Mouse (Mus musculus): Measurements from ENCODE around the gene Etv5.
A peak's percentile ranks its signal among the peaks of the same experiment; 100 is the strongest.

Etv5 gene

GRCm38 (mm10) chr16:22439499-22440177 is at the start of gene Etv5:
Gene Etv5, minus strand, starts transcription at chr16:22439719.
- DNase-seq (ENCODE audit: low spot score) = peak; percentile 99

- no peak for DNase-seq (ENCODE audit: low spot score)
These were observed 44.4 kb upstream of the Etv5 start for GRCm38 (mm10) chr16:22483900-22484299.

GRCm38 (mm10) chr16:22479322-22479721 is 39.8 kb upstream of the Etv5 start:
- no peak for DNase-seq (ENCODE audit: low spot score)

- no peak for DNase-seq (ENCODE audit: low spot score)
These were observed 32.2 kb upstream of the Etv5 start for GRCm38 (mm10) chr16:22471728-22472127.

- DNase-seq (ENCODE audit: low spot score) = no peak
These were observed 29.9 kb upstream of the Etv5 start for GRCm38 (mm10) chr16:22469385-22469784.

GRCm38 (mm10) chr16:22467111-22467510 is 27.6 kb upstream of the Etv5 start:
- DNase-seq (ENCODE audit: low spot score) = no peak

GRCm38 (mm10) chr16:22466381-22466780 is 26.9 kb upstream of the Etv5 start:
- no peak for DNase-seq (ENCODE audit: low spot score)

- DNase-seq (ENCODE audit: low spot score) = no peak
These were observed 22.7 kb upstream of the Etv5 start for GRCm38 (mm10) chr16:22462220-22462619.

- DNase-seq (ENCODE audit: low spot score) = no peak
These were observed 22.2 kb upstream of the Etv5 start for GRCm38 (mm10) chr16:22461728-22462127.

GRCm38 (mm10) chr16:22460960-22461359 is 21.4 kb upstream of the Etv5 start:
- no peak for DNase-seq (ENCODE audit: low spot score)

- no peak for DNase-seq (ENCODE audit: low spot score)
These were observed 12.6 kb upstream of the Etv5 start for GRCm38 (mm10) chr16:22452082-22452481.

GRCm38 (mm10) chr16:22448093-22448492 is 8.6 kb upstream of the Etv5 start:
- DNase-seq (ENCODE audit: low spot score) = no peak

GRCm38 (mm10) chr16:22444786-22445185 is 5.3 kb upstream of the Etv5 start:
- DNase-seq (ENCODE audit: low spot score) = no peak

GRCm38 (mm10) chr16:22442202-22442601 is 2.7 kb upstream of the Etv5 start:
- DNase-seq (ENCODE audit: low spot score) = no peak

GRCm38 (mm10) chr16:22441317-22441716 is 1.8 kb upstream of the Etv5 start:
- no peak for DNase-seq (ENCODE audit: low spot score)

- DNase-seq (ENCODE audit: low spot score) = no peak
These were observed 750 bp upstream of the Etv5 start for GRCm38 (mm10) chr16:22440269-22440668.

- peak; percentile 66 for DNase-seq (ENCODE audit: low spot score)
These were observed 812 bp downstream of the Etv5 start for GRCm38 (mm10) chr16:22438441-22439373.

- no peak for DNase-seq (ENCODE audit: low spot score)
These were observed 3.4 kb downstream of the Etv5 start for GRCm38 (mm10) chr16:22436106-22436505.

- DNase-seq (ENCODE audit: low spot score) = no peak
These were observed 5.0 kb downstream of the Etv5 start for GRCm38 (mm10) chr16:22434530-22434929.

GRCm38 (mm10) chr16:22433944-22434343 is 5.6 kb downstream of the Etv5 start:
- DNase-seq (ENCODE audit: low spot score) = no peak

GRCm38 (mm10) chr16:22431773-22432172 is 7.7 kb downstream of the Etv5 start:
- no peak for DNase-seq (ENCODE audit: low spot score)

GRCm38 (mm10) chr16:22431335-22431734 is 8.2 kb downstream of the Etv5 start:
- DNase-seq (ENCODE audit: low spot score) = no peak
